Mouse (Mus musculus): ENCODE results near the gene Nedd9. TPM values are rescaled to one million over a fixed set of nuclear protein-coding genes. Genes with fewer than 3 reads are reported as not detected.
"Not testable (repeated sequence)": the region's sequence is repeated elsewhere in the genome, so short reads cannot be mapped to it uniquely, and the experiment has no call there.

The Nedd9 gene
- total and polyA plus RNA-seq, 3 experiments: 0.49 to 1.4 TPM; not detected in 1

DNA sequence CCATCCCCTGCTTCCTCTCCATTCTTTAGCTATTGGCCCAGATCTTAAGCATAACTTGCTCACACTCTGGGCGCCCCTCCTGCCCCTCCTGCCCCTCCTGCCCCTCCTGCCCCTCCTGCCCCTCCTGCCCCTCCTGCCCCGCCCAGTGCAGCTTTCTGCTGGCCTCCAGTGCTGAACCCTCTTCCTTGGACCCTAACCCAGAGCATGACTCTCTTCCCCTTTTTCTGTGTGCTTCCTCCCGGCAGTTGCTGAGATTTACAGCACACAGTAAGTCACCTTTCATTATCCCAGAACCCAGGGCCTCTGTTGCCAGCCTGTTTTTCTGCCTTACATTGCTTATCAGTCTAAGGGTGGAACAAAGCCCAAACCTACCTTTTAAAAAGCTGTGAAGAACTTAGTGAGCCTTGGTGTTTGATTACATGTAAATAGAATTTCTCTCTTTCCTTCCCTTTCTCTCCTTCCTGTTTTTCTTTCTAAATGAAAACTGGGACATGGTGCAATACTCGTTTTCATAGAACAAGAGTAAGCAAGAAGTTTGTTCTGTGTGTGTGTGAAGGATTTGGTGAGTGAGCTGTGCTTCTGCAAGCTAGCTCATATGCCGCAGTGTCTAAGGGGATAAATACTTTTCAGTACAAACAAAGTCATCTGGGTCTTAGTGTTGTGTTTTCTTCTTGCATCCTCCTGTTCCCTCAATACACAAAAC lies 223.7 kb downstream of the Nedd9 start:
- Histone ChIP-seq H3K4me3 (ENCODE audit: low read depth, low read length) (no peak overlapping the region), H3K9me3 (replicated peaks) (peaks cover 6% of the 10 kb centered on the region), H3K27me3 (ENCODE audit: insufficient read depth, low read length) (no peaks in the 10 kb centered on the region), H3K4me1 (ENCODE audit: insufficient read depth, low read depth, low read length) (peaks cover 49% of the 10 kb centered on the region), H3K36me3 (replicated peaks) (peaks cover 8% of the 10 kb centered on the region)
- DNase-seq (ENCODE audit: low spot score) (no peak), ATAC-seq (ENCODE audit: extremely low read depth, insufficient number of reproducible peaks, low FRiP score, poor library complexity, severe bottlenecking) (no peak)
- no peak for TF ChIP-seq POLR2AphosphoS5 (IDR thresholded peaks at IDR 0.05; ENCODE audit: insufficient replicate concordance, low read depth, low read length)
- TF ChIP-seq TAL1 (conservative IDR thresholded peaks at IDR 0.05; ENCODE audit: low read depth, low read length): no peak
- TF ChIP-seq GATA2 (IDR thresholded peaks at IDR 0.05; ENCODE audit: borderline replicate concordance, low read depth, low read length): no peak

- ATAC-seq (ENCODE audit: extremely low read depth, insufficient number of reproducible peaks, low FRiP score, poor library complexity, severe bottlenecking); H3K4me3 ChIP-seq (ENCODE audit: low read depth, low read length); H3K36me3 ChIP-seq (replicated peaks); H3K9me3 ChIP-seq (replicated peaks); H3K27me3 ChIP-seq (ENCODE audit: insufficient read depth, low read length); DNase-seq (ENCODE audit: low spot score): not testable (repeated sequence)
- H3K4me1 ChIP-seq (ENCODE audit: insufficient read depth, low read depth, low read length): peaks cover 55% of the 10 kb centered on the region
Measured at GRCm38 (mm10) chr13:41261617-41262016, 225.5 kb downstream of the Nedd9 start.

Other genes starting within 250 kb of the Nedd9 start
- 18.6 and 22.4 TPM in 2 replicates for gene Smim13, start 237.5 kb downstream of the Nedd9 start, total RNA-seq (2014; fragmentation: Nextera tagmentation)
- 12.6 and 14.4 TPM in 2 replicates for gene Smim13, start 237.5 kb downstream of the Nedd9 start, total RNA-seq (2017)
- gene Smim13, start 237.5 kb downstream of the Nedd9 start, polyA plus RNA-seq (2012): 2.4 and 2.6 TPM in 2 replicates
- gene Gm17364, start 213.4 kb downstream of the Nedd9 start, total RNA-seq (2014; fragmentation: Nextera tagmentation): not detected in 2 replicates
- not detected in 2 replicates for gene Gm17364, start 213.4 kb downstream of the Nedd9 start, total RNA-seq (2017)
- gene Gm17364, start 213.4 kb downstream of the Nedd9 start, polyA plus RNA-seq (2012): not detected in 2 replicates
- gene Tmem170b, start 118.5 kb upstream of the Nedd9 start, total RNA-seq (2014; fragmentation: Nextera tagmentation): 13.2 and 16.0 TPM in 2 replicates
- 12.1 and 12.5 TPM in 2 replicates for gene Tmem170b, start 118.5 kb upstream of the Nedd9 start, total RNA-seq (2017)
- 2.8 and 4.3 TPM in 2 replicates for gene Tmem170b, start 118.5 kb upstream of the Nedd9 start, polyA plus RNA-seq (2012)